Mouse (Mus musculus): Measurements from ENCODE around the gene 1700018F24Rik. TPM values are rescaled to one million over a fixed set of nuclear protein-coding genes. Genes with fewer than 3 reads are reported as not detected.
"Not testable (repeated sequence)": the region's sequence is repeated elsewhere in the genome, so short reads cannot be mapped to it uniquely, and the experiment has no call there.

Gene 1700018F24Rik
- polyA plus RNA-seq (2016; fragmentation: Nextera tagmentation; extraction: Ambion mirVana) = not detected in 2 replicates

DNA sequence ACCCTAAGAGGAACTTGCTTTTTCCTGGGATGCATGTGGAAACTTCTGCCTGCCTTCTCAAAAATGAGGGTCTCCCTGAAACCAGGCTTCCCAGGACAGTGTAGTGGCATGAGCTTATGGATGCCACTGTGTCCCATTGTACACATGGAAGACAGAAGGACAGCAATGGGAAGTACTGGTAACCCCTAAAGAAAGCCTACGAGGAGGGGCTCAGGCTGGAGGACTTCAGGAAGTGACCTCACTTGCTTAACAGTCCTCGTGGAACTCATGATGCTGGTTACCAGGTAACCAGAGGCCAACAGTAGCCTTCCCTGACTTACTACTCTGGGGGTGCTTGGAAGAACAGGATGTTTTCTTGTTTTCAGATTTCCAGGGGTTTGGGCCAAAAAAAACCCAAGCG is at the start of gene 1700018F24Rik:
1700018F24Rik (plus strand) TSS at position 301 of the 400 bp plus-strand sequence.
- not testable (repeated sequence) for H3K36me3 ChIP-seq (replicated peaks); DNase-seq (ENCODE audit: extremely low spot score, low spot score); H3K4me3 ChIP-seq; H3K9me3 ChIP-seq; H3K4me1 ChIP-seq; H3K27ac ChIP-seq; H3K27me3 ChIP-seq (ENCODE audit: poor library complexity, severe bottlenecking)
- 83% methylated on average over 3 of the region's 3 CpGs for WGBS

DNA sequence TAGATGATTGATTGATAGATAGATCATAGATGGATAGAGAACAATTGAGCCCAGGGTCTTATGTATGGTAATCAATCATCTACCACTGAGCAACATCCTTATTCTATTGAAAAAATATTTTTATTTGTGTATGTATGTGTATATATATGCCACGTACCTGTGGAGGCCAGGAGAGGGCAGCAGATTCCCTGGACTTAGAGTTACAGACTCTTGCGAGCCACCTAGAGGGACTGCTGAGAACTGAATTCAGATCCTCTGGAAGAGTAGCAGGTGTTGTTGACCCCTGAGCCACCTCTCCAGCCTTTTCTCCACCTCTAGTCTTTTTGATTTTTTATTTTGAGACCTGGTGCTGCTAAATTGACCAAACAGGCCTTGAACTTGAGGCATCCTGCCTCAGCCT is 44.3 kb upstream of the 1700018F24Rik start:
- H3K4me3 ChIP-seq = no peak overlapping the region
- no peaks in the 10 kb centered on the region for H3K9me3 ChIP-seq
- no peak overlapping the region for H3K27ac ChIP-seq
- H3K36me3 ChIP-seq (replicated peaks) = no peaks in the 10 kb centered on the region
- WGBS = 38% methylated on average over 2 of the region's 2 CpGs
- no peak for DNase-seq (ENCODE audit: extremely low spot score, low spot score)
- H3K4me1 ChIP-seq = no peaks in the 10 kb centered on the region
- no peaks in the 10 kb centered on the region for H3K27me3 ChIP-seq (ENCODE audit: poor library complexity, severe bottlenecking)

DNA sequence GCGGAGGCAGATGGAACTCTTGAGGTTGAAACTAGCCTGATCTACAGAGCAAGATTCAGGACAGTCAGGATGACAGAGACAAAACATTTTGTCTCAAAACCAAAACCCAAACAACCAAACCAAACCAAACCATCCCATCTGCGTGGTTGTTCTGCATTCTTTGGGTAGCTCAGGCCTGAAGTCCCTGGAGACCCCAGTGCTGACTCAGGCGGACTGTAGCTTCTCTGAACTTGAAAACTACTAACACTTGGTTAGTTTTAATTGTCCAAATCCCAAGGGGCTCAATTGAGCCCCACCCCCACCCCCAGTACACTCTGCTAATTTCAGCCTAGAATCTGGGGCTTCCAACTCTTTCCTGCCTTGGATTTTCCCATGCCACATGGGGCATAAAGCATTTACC is 39.4 kb upstream of the 1700018F24Rik start:
- DNase-seq (ENCODE audit: extremely low spot score, low spot score) = no peak
- H3K27me3 ChIP-seq (ENCODE audit: poor library complexity, severe bottlenecking) = no peaks in the 10 kb centered on the region
- H3K9me3 ChIP-seq = no peaks in the 10 kb centered on the region
- H3K4me3 ChIP-seq = no peak overlapping the region
- H3K36me3 ChIP-seq (replicated peaks) = no peaks in the 10 kb centered on the region
- no peak overlapping the region for H3K27ac ChIP-seq
- WGBS = 82% methylated on average over 3 of the region's 3 CpGs
- no peaks in the 10 kb centered on the region for H3K4me1 ChIP-seq

DNA sequence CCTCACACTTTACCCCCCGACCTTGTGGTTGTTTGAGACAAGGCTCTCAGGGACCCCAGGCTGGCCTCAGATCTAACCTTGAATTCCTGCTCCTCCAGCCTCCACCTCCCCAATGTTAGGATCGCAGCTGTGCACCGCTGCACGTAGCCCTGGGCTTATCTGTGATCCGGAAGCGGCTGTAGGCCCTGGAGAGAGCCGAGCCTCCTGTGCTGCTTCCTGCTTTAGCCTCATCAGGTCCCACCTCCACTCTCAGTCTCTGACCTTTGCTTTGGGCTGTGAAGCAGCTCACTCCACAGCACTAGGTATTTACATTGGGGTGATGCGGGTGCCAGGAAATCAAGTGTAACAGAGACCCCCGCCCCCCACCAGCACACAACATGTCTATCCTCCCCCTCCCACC is 38.3 kb upstream of the 1700018F24Rik start:
- Histone ChIP-seq H3K27ac (no peak overlapping the region), H3K4me3 (no peak overlapping the region), H3K9me3 (no peaks in the 10 kb centered on the region), H3K36me3 (replicated peaks) (no peaks in the 10 kb centered on the region), H3K4me1 (no peaks in the 10 kb centered on the region), H3K27me3 (ENCODE audit: poor library complexity, severe bottlenecking) (no peaks in the 10 kb centered on the region)
- WGBS = 88% methylated on average over 9 of the region's 9 CpGs
- DNase-seq (ENCODE audit: extremely low spot score, low spot score) = no peak

DNA sequence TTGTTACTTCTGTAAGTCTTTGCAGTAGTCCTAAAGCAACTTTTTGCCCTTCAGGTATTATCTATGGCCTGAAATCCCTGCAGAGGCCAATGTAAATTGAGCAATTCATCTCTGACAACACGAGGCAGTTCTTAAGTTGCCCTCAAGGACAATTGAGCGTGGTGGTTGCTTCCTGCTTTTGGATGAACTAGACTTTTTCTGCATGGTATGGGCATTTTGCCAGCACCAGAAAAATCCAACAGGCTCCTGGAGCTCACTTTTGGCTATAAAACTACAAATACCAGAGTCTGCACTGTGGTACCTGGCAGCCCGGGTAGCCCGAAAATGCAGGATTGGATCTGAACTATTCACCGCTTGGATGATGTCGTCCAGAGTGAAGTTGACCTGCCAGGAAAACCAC is 37.2 kb upstream of the 1700018F24Rik start:
- Histone ChIP-seq H3K4me3 (no peak overlapping the region), H3K27ac (no peak overlapping the region), H3K27me3 (ENCODE audit: poor library complexity, severe bottlenecking) (no peaks in the 10 kb centered on the region), H3K36me3 (replicated peaks) (no peaks in the 10 kb centered on the region), H3K4me1 (no peaks in the 10 kb centered on the region; the same call in 1 of the 2 replicates), H3K9me3 (no peaks in the 10 kb centered on the region)
- 86% methylated on average over 6 of the region's 6 CpGs for WGBS
- no peak for DNase-seq (ENCODE audit: extremely low spot score, low spot score)

DNA sequence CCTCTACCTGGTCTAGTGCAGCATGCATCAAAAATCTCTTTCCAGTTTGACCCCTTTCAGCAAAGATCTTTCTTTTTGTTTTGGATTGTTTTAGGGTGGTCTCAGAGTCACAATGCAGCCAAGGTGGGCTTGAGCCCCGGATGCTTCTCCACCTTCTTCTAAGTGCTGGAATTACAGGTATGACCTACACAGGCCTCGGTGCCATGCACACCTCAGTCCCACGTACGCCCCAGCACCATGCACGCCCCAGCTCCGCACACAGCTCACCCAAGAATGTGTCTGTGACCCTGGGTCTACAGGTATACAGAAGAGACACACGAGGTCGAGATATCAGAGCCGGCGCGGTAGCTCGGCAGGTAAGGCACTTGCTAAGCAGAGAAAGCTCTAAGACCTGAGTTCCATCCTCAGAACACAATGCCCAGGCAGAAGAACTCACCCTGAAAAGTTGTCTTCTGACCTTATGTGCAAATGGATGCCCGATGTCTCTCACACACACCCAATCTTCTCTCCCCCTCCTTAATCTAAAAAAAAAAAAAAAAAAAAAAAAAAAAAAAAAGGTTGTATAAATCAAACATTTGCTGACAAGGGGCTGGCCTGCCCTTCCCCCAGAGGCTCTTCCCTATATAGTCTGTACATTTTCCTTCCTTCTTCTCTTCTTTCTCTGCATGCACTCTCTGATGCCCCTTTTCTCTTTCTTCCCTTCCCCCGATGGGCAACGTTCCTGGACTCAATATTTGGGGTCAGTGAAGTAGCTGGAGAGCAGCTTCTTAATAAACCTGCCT is 33.7 kb upstream of the 1700018F24Rik start:
- H3K27me3 ChIP-seq (ENCODE audit: poor library complexity, severe bottlenecking) = no peaks in the 10 kb centered on the region
- no peaks in the 10 kb centered on the region for H3K36me3 ChIP-seq (replicated peaks)
- H3K9me3 ChIP-seq = no peaks in the 10 kb centered on the region
- no peak for DNase-seq (ENCODE audit: extremely low spot score, low spot score)
- no peak overlapping the region for H3K4me3 ChIP-seq
- WGBS = 91% methylated on average over 15 of the region's 15 CpGs
- H3K27ac ChIP-seq = no peak overlapping the region
- no peaks in the 10 kb centered on the region; the same call in 1 of the 2 replicates for H3K4me1 ChIP-seq

DNA sequence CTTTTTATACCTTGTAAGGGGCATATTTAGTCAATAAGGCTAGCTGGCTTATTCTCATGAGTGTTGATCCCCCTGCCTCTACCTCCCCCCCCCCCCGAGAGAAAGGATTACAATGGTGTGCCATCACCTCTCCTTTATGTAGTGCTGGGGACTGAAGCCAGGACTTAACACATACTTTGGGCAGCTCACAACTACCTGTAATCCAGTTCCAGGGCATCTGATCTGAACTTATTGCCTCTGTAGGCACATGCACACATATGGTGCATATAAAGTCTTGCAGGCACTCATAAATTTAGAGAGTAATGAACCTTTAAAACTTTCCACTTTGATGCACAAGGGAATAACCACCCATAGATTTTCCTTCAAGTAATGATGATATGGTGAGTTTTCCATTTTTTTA is 28.5 kb upstream of the 1700018F24Rik start:
- no peak for DNase-seq (ENCODE audit: extremely low spot score, low spot score)
- H3K9me3 ChIP-seq = no peaks in the 10 kb centered on the region
- WGBS = 78% methylated on average over 1 of the region's 1 CpGs
- H3K36me3 ChIP-seq (replicated peaks) = no peaks in the 10 kb centered on the region
- no peaks in the 10 kb centered on the region for H3K27me3 ChIP-seq (ENCODE audit: poor library complexity, severe bottlenecking)
- H3K27ac ChIP-seq = no peak overlapping the region
- no peak overlapping the region for H3K4me3 ChIP-seq
- no peaks in the 10 kb centered on the region; the same call in 1 of the 2 replicates for H3K4me1 ChIP-seq

DNA sequence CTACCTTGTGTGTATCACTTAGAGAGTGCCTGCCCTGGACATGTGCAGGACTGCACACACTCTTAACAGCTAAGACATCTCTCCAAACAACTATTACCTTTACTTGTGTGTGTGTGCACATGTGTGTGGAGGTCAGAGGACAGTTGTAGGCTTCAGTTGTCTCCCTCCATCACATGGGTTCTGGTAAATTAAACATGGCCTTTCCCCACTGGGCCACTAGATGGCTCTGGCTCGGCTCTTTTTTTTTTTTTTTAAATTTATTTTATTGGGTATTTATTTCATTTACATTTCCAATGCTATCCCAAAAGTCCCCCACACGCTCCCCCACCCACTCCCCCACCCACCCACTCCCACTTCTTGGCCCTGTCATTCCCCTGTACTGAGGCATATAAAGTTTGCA is 26.0 kb upstream of the 1700018F24Rik start:
- not testable (repeated sequence) for H3K27me3 ChIP-seq (ENCODE audit: poor library complexity, severe bottlenecking); H3K4me1 ChIP-seq; H3K4me3 ChIP-seq; DNase-seq (ENCODE audit: extremely low spot score, low spot score); H3K27ac ChIP-seq; H3K9me3 ChIP-seq; H3K36me3 ChIP-seq (replicated peaks)
- 47% methylated on average over 2 of the region's 2 CpGs for WGBS

DNA sequence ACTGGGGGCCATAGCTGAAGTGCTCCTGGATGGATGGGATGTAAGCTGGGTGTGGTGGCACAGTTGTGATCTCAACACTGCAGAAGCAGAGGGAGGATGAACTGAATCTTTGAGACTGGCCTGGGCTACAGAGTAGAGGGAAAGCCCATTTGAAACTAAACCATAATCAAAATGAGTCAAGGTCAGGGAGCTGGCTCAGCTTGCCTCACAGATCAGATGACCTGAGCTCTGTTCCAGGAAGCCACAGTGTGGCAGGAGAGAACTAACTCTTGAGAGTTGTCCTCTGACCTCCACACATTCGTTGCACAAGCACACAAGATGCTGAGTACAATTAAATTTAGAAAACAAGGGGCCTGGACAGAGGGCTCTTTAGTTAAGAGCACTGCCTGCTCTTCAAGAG is 22.5 kb upstream of the 1700018F24Rik start:
- 56% methylated on average over 1 of the region's 1 CpGs for WGBS
- not testable (repeated sequence) for H3K9me3 ChIP-seq, H3K27ac ChIP-seq

DNA sequence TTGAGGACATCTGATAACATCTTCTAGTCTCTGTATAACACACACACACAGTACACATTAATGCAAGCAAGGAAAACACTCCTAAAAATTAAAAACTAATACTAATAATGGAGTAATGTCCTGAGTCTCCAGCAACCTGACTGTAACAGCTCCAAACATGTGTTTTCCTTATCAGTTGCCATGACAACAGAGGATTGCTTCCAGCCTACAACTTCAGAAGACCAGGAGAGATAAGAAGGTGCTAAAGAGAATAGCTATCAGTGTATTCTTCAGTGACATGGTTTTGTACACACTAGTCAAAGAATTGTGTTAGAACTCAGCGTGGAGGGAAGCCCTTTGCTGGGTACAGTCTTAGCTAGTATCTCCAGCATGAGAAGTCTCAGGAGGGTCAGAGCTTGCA is 22.1 kb upstream of the 1700018F24Rik start:
- H3K27ac ChIP-seq; H3K36me3 ChIP-seq (replicated peaks); H3K9me3 ChIP-seq; H3K4me1 ChIP-seq; H3K4me3 ChIP-seq; DNase-seq (ENCODE audit: extremely low spot score, low spot score); H3K27me3 ChIP-seq (ENCODE audit: poor library complexity, severe bottlenecking): not testable (repeated sequence)
- 88% methylated on average over 1 of the region's 1 CpGs for WGBS

More for the DNA sequence above, 22.5 kb upstream of the 1700018F24Rik start:
- not testable (repeated sequence) for H3K27me3 ChIP-seq (ENCODE audit: poor library complexity, severe bottlenecking); H3K4me1 ChIP-seq; H3K4me3 ChIP-seq; H3K36me3 ChIP-seq (replicated peaks); DNase-seq (ENCODE audit: extremely low spot score, low spot score)

DNA sequence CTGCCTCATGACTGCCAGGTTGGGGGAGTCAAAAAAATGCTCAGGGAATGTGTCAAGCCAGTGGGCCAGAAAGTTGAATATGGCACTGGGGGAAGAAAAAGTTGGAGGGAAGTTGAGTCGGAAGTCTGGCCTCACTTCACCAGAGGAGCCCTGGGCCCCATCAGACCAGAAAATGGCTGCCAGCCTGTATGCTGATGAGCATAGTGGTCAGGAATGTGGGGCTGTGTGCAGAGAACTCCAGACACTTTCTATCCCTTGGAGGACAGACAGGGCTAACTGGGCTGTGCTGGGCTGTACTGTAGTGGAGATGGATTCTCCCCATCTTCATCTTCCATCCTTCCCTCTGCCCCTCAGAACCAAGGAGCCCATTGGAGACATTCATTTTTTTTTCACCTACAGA is 12.3 kb upstream of the 1700018F24Rik start:
- not testable (repeated sequence) for H3K27ac ChIP-seq; H3K27me3 ChIP-seq (ENCODE audit: poor library complexity, severe bottlenecking); H3K9me3 ChIP-seq; H3K4me3 ChIP-seq; H3K4me1 ChIP-seq; DNase-seq (ENCODE audit: extremely low spot score, low spot score); H3K36me3 ChIP-seq (replicated peaks)
- WGBS = 94% methylated on average over 1 of the region's 1 CpGs

DNA sequence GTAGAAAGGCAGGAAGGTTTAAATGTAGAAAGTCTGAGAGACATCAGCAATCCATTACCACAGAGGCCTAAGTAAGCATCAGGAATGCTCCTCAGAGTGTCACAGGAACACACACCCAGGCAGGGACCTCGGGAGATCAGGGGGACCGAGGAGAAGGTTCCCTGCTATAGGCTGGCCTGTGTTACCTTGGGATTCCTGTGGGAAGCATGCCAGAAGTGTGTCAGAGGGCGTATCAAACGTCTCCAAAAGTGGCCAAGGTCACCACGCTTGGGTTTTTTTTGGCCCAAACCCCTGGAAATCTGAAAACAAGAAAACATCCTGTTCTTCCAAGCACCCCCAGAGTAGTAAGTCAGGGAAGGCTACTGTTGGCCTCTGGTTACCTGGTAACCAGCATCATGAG is 10.4 kb upstream of the 1700018F24Rik start, which contains the start of gene Gm4871:
Gm4871 (minus strand) TSS at position 364 of the 400 bp plus-strand sequence.
- H3K4me3 ChIP-seq; H3K27ac ChIP-seq; DNase-seq (ENCODE audit: extremely low spot score, low spot score); H3K27me3 ChIP-seq (ENCODE audit: poor library complexity, severe bottlenecking); H3K9me3 ChIP-seq; H3K4me1 ChIP-seq; H3K36me3 ChIP-seq (replicated peaks): not testable (repeated sequence)
- 84% methylated on average over 5 of the region's 5 CpGs for WGBS

DNA sequence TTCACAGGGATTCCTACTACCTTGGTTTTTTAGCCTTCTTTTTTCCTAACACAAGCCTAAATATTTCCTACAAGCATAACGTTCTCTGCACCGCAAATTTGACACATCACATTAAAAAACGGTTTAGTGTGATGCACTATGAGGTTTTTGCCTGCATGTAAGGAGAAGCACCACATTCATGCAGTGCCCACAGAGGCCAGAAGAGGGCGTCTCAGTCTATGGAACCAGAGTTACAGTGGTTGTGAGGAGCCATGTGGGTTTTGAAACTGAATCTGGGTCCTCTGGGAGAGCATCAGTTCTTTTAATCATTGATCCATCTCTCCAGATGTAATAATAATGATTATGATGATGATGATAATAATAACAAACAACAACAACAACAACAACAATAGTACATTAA is 1.2 kb upstream of the 1700018F24Rik start:
- no peak overlapping the region for H3K27ac ChIP-seq
- H3K27me3 ChIP-seq (ENCODE audit: poor library complexity, severe bottlenecking) = no peaks in the 10 kb centered on the region
- H3K9me3 ChIP-seq = no peaks in the 10 kb centered on the region
- 51% methylated on average over 4 of the region's 4 CpGs for WGBS
- H3K36me3 ChIP-seq (replicated peaks) = no peaks in the 10 kb centered on the region
- H3K4me1 ChIP-seq = no peaks in the 10 kb centered on the region
- DNase-seq (ENCODE audit: extremely low spot score, low spot score) = no peak
- H3K4me3 ChIP-seq = no peak overlapping the region
